Mouse (Mus musculus): ENCODE measurements around the gene Edn3.

DNA sequence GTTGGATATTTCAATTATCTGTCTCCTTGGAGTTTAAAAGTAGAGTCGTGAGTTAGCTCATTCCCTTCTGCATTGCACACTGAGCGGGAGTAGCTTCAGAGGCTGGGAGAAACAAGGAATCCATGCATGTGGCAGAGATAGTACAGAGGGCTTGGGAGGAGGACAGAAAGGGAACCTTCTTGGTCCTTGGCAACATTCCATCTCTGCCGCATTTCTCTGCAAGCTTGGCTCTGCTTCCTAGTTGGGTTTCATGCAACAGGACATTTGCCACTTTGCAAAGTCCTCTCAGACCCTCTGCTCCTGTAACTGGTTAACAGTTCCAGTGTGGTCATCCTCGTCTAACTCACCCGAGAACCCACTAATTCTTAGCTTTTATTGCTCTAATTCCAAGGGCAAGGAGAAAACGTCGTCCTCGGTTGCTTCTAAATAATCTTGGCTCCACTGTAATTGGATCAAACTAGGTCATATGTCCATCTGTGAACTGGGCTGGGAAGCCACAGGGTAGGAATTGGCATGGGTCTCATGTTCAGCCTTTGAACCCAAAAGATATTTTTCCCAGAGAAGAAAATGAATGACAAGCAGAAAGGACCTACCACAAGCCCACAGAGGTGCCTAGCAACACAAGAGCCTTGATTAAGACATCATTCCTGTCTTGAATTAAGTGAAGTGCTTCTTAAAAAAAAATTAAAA is 32.2 kb downstream of the Edn3 start:
- TF ChIP-seq CTCF (IDR thresholded peaks at IDR 0.05; ENCODE audit: control insufficient read depth, insufficient read depth, insufficient replicate concordance, low read depth, low read length) (no peak), POLR2A (IDR thresholded peaks at IDR 0.05; ENCODE audit: control insufficient read depth, low read depth, low read length) (no peak)
